Mouse (Mus musculus) spleen, adult 2 months (tissue): ENCODE measurements around the gene Aars2.

ENCODE experiments used
- CTCF ChIP-seq: fragments of 200-500 bp; IDR thresholded peaks from 2 replicates; pipeline ENCODE4 v1.5.1; 2011; ENCODE audit warnings: mild to moderate bottlenecking, inconsistent platforms; ENCODE audit not compliant: insufficient read depth, insufficient read length, insufficient replicate concordance; ENCODE audit errors: extremely low read depth
- POLR2A ChIP-seq: fragments of 200-500 bp; IDR thresholded peaks from 2 replicates; pipeline ENCODE4 v1.6.1; 2011; ENCODE audit warnings: low read depth, low read length, inconsistent platforms

- TF ChIP-seq CTCF (no peak), POLR2A (no peak)
Measured at GRCm38 (mm10) chr17:45549617-45550181, 43.1 kb downstream of the Aars2 start, which contains the start of gene Tmem151b.
